Mouse (Mus musculus): ENCODE results near the gene Wdfy4. TPM values are rescaled to one million over a fixed set of nuclear protein-coding genes. Genes with fewer than 3 reads are reported as not detected.
A peak's percentile ranks its signal among the peaks of the same experiment; 100 is the strongest.

Gene Wdfy4
- polyA plus RNA-seq, 1 experiment from 2014 or later, result 0.15 TPM

- DNase-seq (ENCODE audit: low spot score), result no peak
- no peak overlapping the region for H3K4me3 ChIP-seq
- no peaks in the 10 kb centered on the region for H3K27me3 ChIP-seq (ENCODE audit: low read depth, poor library complexity, severe bottlenecking)
- H3K27ac ChIP-seq, result no peak overlapping the region
- H3K36me3 ChIP-seq, result no peaks in the 10 kb centered on the region
- H3K4me1 ChIP-seq, result peaks cover 4% of the 10 kb centered on the region
- no peaks in the 10 kb centered on the region for H3K9me3 ChIP-seq (replicated peaks)
- WGBS, result 32% methylated on average over 5 of the region's 5 CpGs
Observed at GRCm38 (mm10) chr14:33208331-33208730, 23.0 kb upstream of the Wdfy4 start.

GRCm38 (mm10) chr14:33207011-33207410 is 21.7 kb upstream of the Wdfy4 start:
- no peaks in the 10 kb centered on the region for H3K27me3 ChIP-seq (ENCODE audit: low read depth, poor library complexity, severe bottlenecking)
- H3K4me3 ChIP-seq, result no peak overlapping the region
- peaks cover 4% of the 10 kb centered on the region for H3K4me1 ChIP-seq
- H3K9me3 ChIP-seq (replicated peaks), result no peaks in the 10 kb centered on the region
- no peaks in the 10 kb centered on the region for H3K36me3 ChIP-seq
- DNase-seq (ENCODE audit: low spot score), result no peak
- WGBS, result 21% methylated on average over 2 of the region's 2 CpGs
- H3K27ac ChIP-seq, result no peak overlapping the region

GRCm38 (mm10) chr14:33205280-33205965 is 20.1 kb upstream of the Wdfy4 start:
- no peak for DNase-seq (ENCODE audit: low spot score)
- Histone ChIP-seq H3K36me3 (no peaks in the 10 kb centered on the region), H3K4me3 (peak overlapping the region; percentile 35), H3K27ac (no peak overlapping the region), H3K4me1 (peaks cover 4% of the 10 kb centered on the region), H3K27me3 (ENCODE audit: low read depth, poor library complexity, severe bottlenecking) (no peaks in the 10 kb centered on the region), H3K9me3 (replicated peaks) (no peaks in the 10 kb centered on the region)
- WGBS, result 38% methylated on average over 24 of the region's 24 CpGs

- DNase-seq (ENCODE audit: low spot score), result no peak
- 90% methylated on average over 14 of the region's 14 CpGs for WGBS
- H3K36me3 ChIP-seq, result no peaks in the 10 kb centered on the region
Observed at GRCm38 (mm10) chr14:33203777-33204176, 18.5 kb upstream of the Wdfy4 start.

GRCm38 (mm10) chr14:33202885-33203284 is 17.6 kb upstream of the Wdfy4 start:
- Histone ChIP-seq H3K36me3 (no peaks in the 10 kb centered on the region), H3K4me3 (no peak overlapping the region), H3K27ac (no peak overlapping the region), H3K9me3 (replicated peaks) (no peaks in the 10 kb centered on the region), H3K27me3 (ENCODE audit: low read depth, poor library complexity, severe bottlenecking) (no peaks in the 10 kb centered on the region), H3K4me1 (peaks cover 4% of the 10 kb centered on the region)
- DNase-seq (ENCODE audit: low spot score), result no peak
- 89% methylated on average over 6 of the region's 6 CpGs for WGBS

More at GRCm38 (mm10) chr14:33203777-33204176, 18.5 kb upstream of the Wdfy4 start:
- Histone ChIP-seq H3K9me3 (replicated peaks) (no peaks in the 10 kb centered on the region), H3K27me3 (ENCODE audit: low read depth, poor library complexity, severe bottlenecking) (no peaks in the 10 kb centered on the region), H3K4me1 (peaks cover 4% of the 10 kb centered on the region), H3K27ac (no peak overlapping the region), H3K4me3 (no peak overlapping the region)

GRCm38 (mm10) chr14:33202161-33202560 is 16.9 kb upstream of the Wdfy4 start:
- H3K27ac ChIP-seq, result no peak overlapping the region
- WGBS, result 80% methylated on average over 4 of the region's 4 CpGs
- H3K4me1 ChIP-seq, result peaks cover 4% of the 10 kb centered on the region
- no peak overlapping the region for H3K4me3 ChIP-seq
- H3K27me3 ChIP-seq (ENCODE audit: low read depth, poor library complexity, severe bottlenecking), result no peaks in the 10 kb centered on the region
- DNase-seq (ENCODE audit: low spot score), result no peak
- H3K36me3 ChIP-seq, result no peaks in the 10 kb centered on the region
- no peaks in the 10 kb centered on the region for H3K9me3 ChIP-seq (replicated peaks)

- no peaks in the 10 kb centered on the region for H3K9me3 ChIP-seq (replicated peaks)
- no peaks in the 10 kb centered on the region for H3K27me3 ChIP-seq (ENCODE audit: low read depth, poor library complexity, severe bottlenecking)
- WGBS, result 79% methylated on average over 3 of the region's 3 CpGs
- no peak overlapping the region for H3K27ac ChIP-seq
- H3K4me3 ChIP-seq, result no peak overlapping the region
- H3K36me3 ChIP-seq, result no peaks in the 10 kb centered on the region
- no peak for DNase-seq (ENCODE audit: low spot score)
- H3K4me1 ChIP-seq, result peaks cover 4% of the 10 kb centered on the region
Observed at GRCm38 (mm10) chr14:33194241-33194640, 8.9 kb upstream of the Wdfy4 start.

GRCm38 (mm10) chr14:33193762-33194161 is 8.5 kb upstream of the Wdfy4 start:
- Histone ChIP-seq H3K4me1 (peaks cover 6% of the 10 kb centered on the region), H3K4me3 (no peak overlapping the region), H3K9me3 (replicated peaks) (no peaks in the 10 kb centered on the region), H3K27me3 (ENCODE audit: low read depth, poor library complexity, severe bottlenecking) (no peaks in the 10 kb centered on the region), H3K27ac (no peak overlapping the region), H3K36me3 (no peaks in the 10 kb centered on the region)
- no peak for DNase-seq (ENCODE audit: low spot score)

- WGBS, result 79% methylated on average over 1 of the region's 1 CpGs
- no peak overlapping the region for H3K27ac ChIP-seq
- no peaks in the 10 kb centered on the region for H3K9me3 ChIP-seq (replicated peaks)
- H3K4me1 ChIP-seq, result peaks cover 6% of the 10 kb centered on the region
- H3K36me3 ChIP-seq, result no peaks in the 10 kb centered on the region
- no peak overlapping the region for H3K4me3 ChIP-seq
- no peaks in the 10 kb centered on the region for H3K27me3 ChIP-seq (ENCODE audit: low read depth, poor library complexity, severe bottlenecking)
- no peak for DNase-seq (ENCODE audit: low spot score)
Observed at GRCm38 (mm10) chr14:33190646-33191045, 5.3 kb upstream of the Wdfy4 start.

GRCm38 (mm10) chr14:33189849-33190423 is 4.6 kb upstream of the Wdfy4 start:
- no peak for DNase-seq (ENCODE audit: low spot score)
- Histone ChIP-seq H3K36me3 (no peaks in the 10 kb centered on the region), H3K27me3 (ENCODE audit: low read depth, poor library complexity, severe bottlenecking) (no peaks in the 10 kb centered on the region), H3K9me3 (replicated peaks) (no peaks in the 10 kb centered on the region), H3K4me3 (no peak overlapping the region), H3K4me1 (peaks cover 6% of the 10 kb centered on the region), H3K27ac (no peak overlapping the region)
- WGBS, result 94% methylated on average over 21 of the region's 21 CpGs

- Histone ChIP-seq H3K27ac (no peak overlapping the region), H3K9me3 (replicated peaks) (no peaks in the 10 kb centered on the region), H3K27me3 (ENCODE audit: low read depth, poor library complexity, severe bottlenecking) (no peaks in the 10 kb centered on the region), H3K4me3 (no peak overlapping the region), H3K4me1 (peaks cover 6% of the 10 kb centered on the region), H3K36me3 (no peaks in the 10 kb centered on the region)
- WGBS, result 70% methylated on average over 10 of the region's 10 CpGs
- no peak for DNase-seq (ENCODE audit: low spot score)
Observed at GRCm38 (mm10) chr14:33189230-33189629, 3.9 kb upstream of the Wdfy4 start.

- 83% methylated on average over 4 of the region's 4 CpGs for WGBS
- no peak for DNase-seq (ENCODE audit: low spot score)
- H3K27me3 ChIP-seq (ENCODE audit: low read depth, poor library complexity, severe bottlenecking), result no peaks in the 10 kb centered on the region
- no peak overlapping the region for H3K27ac ChIP-seq
- H3K4me3 ChIP-seq, result no peak overlapping the region
- no peaks in the 10 kb centered on the region for H3K9me3 ChIP-seq (replicated peaks)
- no peaks in the 10 kb centered on the region for H3K36me3 ChIP-seq
- H3K4me1 ChIP-seq, result peaks cover 6% of the 10 kb centered on the region
Observed at GRCm38 (mm10) chr14:33187201-33187600, 1.9 kb upstream of the Wdfy4 start.

GRCm38 (mm10) chr14:33180102-33180501 is 5.2 kb downstream of the Wdfy4 start:
- H3K4me1 ChIP-seq, result no peaks in the 10 kb centered on the region
- no peaks in the 10 kb centered on the region for H3K9me3 ChIP-seq (replicated peaks)
- no peak overlapping the region for H3K27ac ChIP-seq
- DNase-seq (ENCODE audit: low spot score), result no peak
- no peaks in the 10 kb centered on the region for H3K27me3 ChIP-seq (ENCODE audit: low read depth, poor library complexity, severe bottlenecking)
- H3K4me3 ChIP-seq, result no peak overlapping the region
- no peaks in the 10 kb centered on the region for H3K36me3 ChIP-seq
- 92% methylated on average over 5 of the region's 5 CpGs for WGBS
